Mouse (Mus musculus) megakaryocyte, embryonic 14.5 days (primary cell): ENCODE measurements around the gene Cant1. TPM values are rescaled to one million over a fixed set of nuclear protein-coding genes. Genes with fewer than 3 reads are reported as not detected.

ENCODE experiments used
- H3K27me3 ChIP-seq: replicated peaks from 2 replicates; pipeline ENCODE3; 2012; ENCODE audit warnings: inconsistent platforms
- H3K36me3 ChIP-seq: replicated peaks from 2 replicates; pipeline ENCODE3; 2012; ENCODE audit warnings: low read length, inconsistent platforms, mixed read lengths
- H3K4me1 ChIP-seq: 2 replicates; pipeline ENCODE4 v1.6.1; 2012; ENCODE audit warnings: inconsistent platforms
- H3K4me3 ChIP-seq: replicated peaks from 2 replicates; pipeline ENCODE3; 2012; ENCODE audit warnings: moderate library complexity, mild to moderate bottlenecking, inconsistent platforms
- H3K9me3 ChIP-seq: 2 replicates; pipeline ENCODE4 v1.6.1; 2012; ENCODE audit warnings: inconsistent platforms
- FLI1 ChIP-seq: IDR thresholded peaks from 2 replicates; pipeline ENCODE4 v1.6.1; 2012; ENCODE audit warnings: low read length, inconsistent platforms, mixed read lengths
- GATA1 ChIP-seq: IDR thresholded peaks from 3 replicates; pipeline ENCODE4 v1.6.1; 2012; ENCODE audit warnings: mixed read lengths, low read length, inconsistent platforms, borderline replicate concordance
- polyA plus RNA-seq: library from polyadenylated mRNA; stranded (reverse); fragments of >175 nt; gene quantifications from 2 replicates; pipeline ENCODE4 v1.2.3, GENCODE M21; 2012; ENCODE audit warnings: low replicate concordance; ENCODE audit not compliant: insufficient read depth

Cant1 gene
- polyA plus RNA-seq: 41.8 and 139 TPM in 2 replicates

- Histone ChIP-seq H3K36me3 (peaks cover 38% of the 10 kb centered on the region), H3K4me3 (peak within 1 kb of the TSS; percentile 99)
- TF ChIP-seq GATA1 (no peak), FLI1 (no peak)
These were observed at the start of gene Cant1 for GRCm38 (mm10) chr11:118418834-118419504. Gene Cant1 (minus strand): TSS chr11:118419086.

GRCm38 (mm10) chr11:118467441-118468035 is 48.7 kb upstream of the Cant1 start:
- Histone ChIP-seq H3K4me3 (no peak overlapping the region), H3K27me3 (no peaks in the 10 kb centered on the region), H3K36me3 (no peaks in the 10 kb centered on the region), H3K9me3 (no peaks in the 10 kb centered on the region), H3K4me1 (peaks cover 66% of the 10 kb centered on the region)
- TF ChIP-seq FLI1: no peak
- no peak for TF ChIP-seq GATA1

More at GRCm38 (mm10) chr11:118418834-118419504, at the start of gene Cant1:
- H3K27me3 ChIP-seq: peaks cover 2% of the 10 kb centered on the region
- no peaks in the 10 kb centered on the region for H3K9me3 ChIP-seq
- H3K4me1 ChIP-seq: peaks cover 67% of the 10 kb centered on the region

- Histone ChIP-seq H3K27me3 (peaks cover 4% of the 10 kb centered on the region), H3K9me3 (peaks cover 8% of the 10 kb centered on the region; the same call in 1 of the 2 replicates), H3K4me1 (peaks cover 74% of the 10 kb centered on the region), H3K4me3 (no peak overlapping the region), H3K36me3 (no peaks in the 10 kb centered on the region)
- TF ChIP-seq FLI1 (no peak), GATA1 (no peak)
These were observed 41.4 kb upstream of the Cant1 start for GRCm38 (mm10) chr11:118460280-118460679.

- Histone ChIP-seq H3K4me1 (peaks cover 72% of the 10 kb centered on the region), H3K4me3 (peak overlapping the region; percentile 86), H3K9me3 (peaks cover 8% of the 10 kb centered on the region; the same call in 1 of the 2 replicates), H3K36me3 (no peaks in the 10 kb centered on the region), H3K27me3 (peaks cover 4% of the 10 kb centered on the region)
- TF ChIP-seq FLI1 (no peak), GATA1 (no peak)
These were observed 40.6 kb upstream of the Cant1 start for GRCm38 (mm10) chr11:118459536-118459935.

DNA sequence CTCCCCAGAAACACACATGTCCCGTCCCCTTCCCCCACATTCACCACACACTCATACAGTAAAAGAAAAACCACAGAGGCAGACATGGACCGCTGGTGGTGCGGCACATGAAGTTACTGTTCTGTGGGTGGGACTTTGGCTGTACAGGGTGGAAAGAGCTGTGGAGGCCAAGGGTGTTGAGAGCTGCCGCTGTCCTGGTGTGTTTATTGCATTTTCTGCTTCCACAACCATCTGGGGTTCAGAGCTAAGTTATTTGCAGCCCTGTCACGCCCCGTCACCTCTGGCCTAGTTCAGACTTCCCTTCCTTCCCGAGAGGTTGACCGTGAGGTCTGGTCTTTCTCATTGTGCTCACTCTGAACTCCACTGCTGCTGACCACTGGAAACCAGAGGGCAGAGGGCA is 40.2 kb upstream of the Cant1 start:
- Histone ChIP-seq H3K4me3 (peak overlapping the region; percentile 86), H3K27me3 (peaks cover 6% of the 10 kb centered on the region), H3K9me3 (peaks cover 8% of the 10 kb centered on the region; the same call in 1 of the 2 replicates), H3K4me1 (peaks cover 71% of the 10 kb centered on the region), H3K36me3 (no peaks in the 10 kb centered on the region)
- TF ChIP-seq GATA1 (no peak), FLI1 (no peak)

DNA sequence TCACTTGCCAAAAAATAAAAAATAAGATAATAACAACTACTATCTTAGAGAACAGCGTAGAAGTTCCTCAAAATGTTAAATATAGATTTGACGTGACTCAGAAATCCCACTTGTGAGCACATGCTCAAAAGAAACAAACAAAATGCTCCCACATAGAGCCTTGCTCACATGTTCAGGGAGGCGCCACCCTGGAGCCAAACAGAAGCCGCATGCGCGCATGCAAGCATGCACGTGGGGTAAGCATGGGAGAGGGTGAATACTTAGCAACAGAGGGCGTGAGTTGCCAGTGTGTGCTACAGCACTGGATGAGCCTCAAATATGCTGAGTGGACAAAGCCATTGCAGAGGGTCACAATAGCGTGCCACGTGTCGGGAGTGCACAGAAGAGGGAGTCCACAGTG is 38.1 kb upstream of the Cant1 start:
- peaks cover 12% of the 10 kb centered on the region; the same call in 1 of the 2 replicates for H3K9me3 ChIP-seq
- H3K36me3 ChIP-seq: no peaks in the 10 kb centered on the region
- TF ChIP-seq FLI1: no peak
- no peak for TF ChIP-seq GATA1
- peaks cover 6% of the 10 kb centered on the region for H3K27me3 ChIP-seq
- peaks cover 59% of the 10 kb centered on the region for H3K4me1 ChIP-seq
- H3K4me3 ChIP-seq: peak overlapping the region; percentile 15

- Histone ChIP-seq H3K4me1 (peaks cover 60% of the 10 kb centered on the region), H3K36me3 (no peaks in the 10 kb centered on the region), H3K4me3 (no peak overlapping the region), H3K27me3 (peaks cover 9% of the 10 kb centered on the region), H3K9me3 (peaks cover 9% of the 10 kb centered on the region; the same call in 1 of the 2 replicates)
- TF ChIP-seq GATA1: no peak
- no peak for TF ChIP-seq FLI1
These were observed 36.9 kb upstream of the Cant1 start for GRCm38 (mm10) chr11:118455788-118456187.

DNA sequence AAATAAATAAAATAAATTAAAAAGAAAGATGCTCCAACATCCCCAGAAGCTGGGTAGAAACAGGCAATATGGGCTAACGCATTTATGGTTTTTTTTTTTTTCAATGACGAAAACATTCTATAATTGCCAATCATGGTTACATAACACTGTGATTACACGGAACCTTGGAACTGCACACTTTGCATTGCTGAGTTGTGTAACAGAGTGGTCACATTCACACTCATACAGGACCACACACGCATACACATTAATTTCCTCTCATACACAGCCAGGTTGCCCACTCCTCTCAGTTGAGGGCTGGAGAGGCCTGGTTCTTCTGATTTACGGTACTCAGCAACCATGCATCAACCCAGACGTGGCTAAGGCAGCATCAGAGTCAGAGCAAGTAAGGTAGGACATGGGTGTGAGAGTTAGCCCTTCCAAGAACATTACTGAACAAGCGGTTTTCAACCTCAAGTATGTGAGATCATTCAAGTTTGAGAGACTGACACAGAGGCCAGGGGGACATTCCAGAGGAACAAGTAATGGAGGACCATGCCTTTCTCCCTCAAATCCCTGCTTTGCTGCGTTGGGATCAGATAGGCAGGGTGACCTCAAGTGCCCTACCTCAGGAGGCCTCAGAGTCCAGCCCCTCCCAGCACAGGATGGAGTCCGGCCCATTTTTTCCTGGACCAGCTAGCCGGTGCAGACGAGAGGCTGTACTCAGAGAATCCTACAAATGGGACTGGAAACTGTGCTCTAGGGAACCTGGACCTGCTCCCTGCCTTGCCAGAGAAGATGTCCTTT is 35.2 kb upstream of the Cant1 start:
- H3K9me3 ChIP-seq: 0 out of 2 replicates have a peak, but pooled peaks cover 4% of the 10 kb centered on the region
- H3K27me3 ChIP-seq: peaks cover 12% of the 10 kb centered on the region
- no peak overlapping the region for H3K4me3 ChIP-seq
- TF ChIP-seq GATA1 (no peak), FLI1 (no peak)
- H3K4me1 ChIP-seq: peaks cover 67% of the 10 kb centered on the region
- no peaks in the 10 kb centered on the region for H3K36me3 ChIP-seq

DNA sequence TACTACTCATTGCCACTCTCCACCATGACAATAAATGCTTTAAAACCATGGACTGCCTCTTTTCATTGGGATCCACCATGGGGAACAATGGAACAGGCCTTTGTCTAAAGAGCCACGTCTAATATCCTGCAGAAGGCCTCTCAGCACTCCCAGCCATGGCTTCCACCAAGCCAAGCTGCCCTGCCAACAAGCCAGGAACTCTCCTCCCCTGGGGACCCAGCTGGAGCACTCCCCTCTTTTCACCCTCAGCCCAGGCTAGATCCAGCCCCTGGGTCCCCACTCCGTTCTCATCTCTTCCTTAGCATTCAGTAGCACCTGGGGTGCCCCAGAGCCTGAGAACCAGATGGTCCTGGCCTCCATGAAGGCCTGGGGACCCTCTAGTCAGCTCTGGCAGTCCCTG is 34.1 kb upstream of the Cant1 start:
- TF ChIP-seq FLI1 (no peak), GATA1 (no peak)
- H3K9me3 ChIP-seq: 0 out of 2 replicates have a peak, but pooled peaks cover 4% of the 10 kb centered on the region
- no peak overlapping the region for H3K4me3 ChIP-seq
- peaks cover 20% of the 10 kb centered on the region for H3K27me3 ChIP-seq
- no peaks in the 10 kb centered on the region for H3K36me3 ChIP-seq
- peaks cover 70% of the 10 kb centered on the region for H3K4me1 ChIP-seq

- H3K27me3 ChIP-seq: peaks cover 22% of the 10 kb centered on the region
- no peak for TF ChIP-seq FLI1
- no peak for TF ChIP-seq GATA1
- H3K4me1 ChIP-seq: peaks cover 74% of the 10 kb centered on the region
- no peak overlapping the region for H3K4me3 ChIP-seq
- 0 out of 2 replicates have a peak, but pooled peaks cover 4% of the 10 kb centered on the region for H3K9me3 ChIP-seq
- no peaks in the 10 kb centered on the region for H3K36me3 ChIP-seq
These were observed 32.3 kb upstream of the Cant1 start for GRCm38 (mm10) chr11:118451211-118451610.
